9 mouse cellular contexts compared by ENCODE assay signal in genomic region chr17:34291609-34292008, GRCm38 (mm10). TPM values are rescaled to one million over a fixed set of nuclear protein-coding genes. Genes with fewer than 3 reads are reported as not detected.
A peak's percentile ranks its signal among the peaks of the same experiment; 100 is the strongest.
DNase-seq lines count a peak whose midpoint lies in the region; ATAC-seq lines count a peak whose summit lies in the region.
"Had no signal": no experiment of that assay in that cellular context is flagged by ENCODE, and none has a peak within 500 bp of the region (broad histone marks: within the 10 kb centered on the region; RNA-seq: fewer than 3 reads in every experiment).

No protein-coding gene starts in this region.

- no peaks in the 10 kb centered on the region for H3K36me3 ChIP-seq in heart, embryonic 11.5 days (ENCODE audit: control insufficient read depth, insufficient read depth, low read length)
- no peaks in the 10 kb centered on the region for H3K36me3 ChIP-seq in embryonic facial prominence, embryonic 13.5 days
- no peaks in the 10 kb centered on the region for H3K36me3 ChIP-seq in heart, embryonic 12.5 days
- no peaks in the 10 kb centered on the region for H3K36me3 ChIP-seq in limb, embryonic 11.5 days (ENCODE audit: control insufficient read depth, insufficient read depth, low read length)
- H3K36me3 ChIP-seq in midbrain, embryonic 14.5 days (ENCODE audit: control insufficient read depth, insufficient read depth, low read length), result no peaks in the 10 kb centered on the region

- 16% methylated on average over 8 of the region's 8 CpGs for WGBS in heart, embryonic 11.5 days (ENCODE audit: insufficient replicate concordance)
- WGBS in embryonic facial prominence, embryonic 13.5 days, result 16% methylated on average over 8 of the region's 8 CpGs
- 14% methylated on average over 8 of the region's 8 CpGs for WGBS in heart, embryonic 12.5 days
- WGBS in limb, embryonic 11.5 days, result 18% methylated on average over 8 of the region's 8 CpGs
- whole genome bisulfite sequencing in midbrain, embryonic 14.5 days, result 12% methylated on average over 8 of the region's 8 CpGs

- no peaks in the 10 kb centered on the region for H3K9me3 ChIP-seq in heart, embryonic 11.5 days (replicated peaks; ENCODE audit: control insufficient read depth, low read length)
- no peaks in the 10 kb centered on the region for H3K9me3 ChIP-seq in embryonic facial prominence, embryonic 13.5 days
- no peaks in the 10 kb centered on the region for H3K9me3 ChIP-seq in heart, embryonic 12.5 days (replicated peaks)
- H3K9me3 ChIP-seq in limb, embryonic 11.5 days (ENCODE audit: control insufficient read depth, low read length), result no peaks in the 10 kb centered on the region
- no peaks in the 10 kb centered on the region for H3K9me3 ChIP-seq in midbrain, embryonic 14.5 days (ENCODE audit: control insufficient read depth, low read length)

- H3K4me1 ChIP-seq in heart, embryonic 11.5 days (ENCODE audit: control insufficient read depth, insufficient read depth, low read length), result no peaks in the 10 kb centered on the region
- H3K4me1 ChIP-seq in embryonic facial prominence, embryonic 13.5 days, result no peaks in the 10 kb centered on the region; the same call in 1 of the 2 replicates
- no peaks in the 10 kb centered on the region for H3K4me1 ChIP-seq in heart, embryonic 12.5 days (replicated peaks)
- 0 out of 2 replicates have a peak, but pooled peaks cover 3% of the 10 kb centered on the region for H3K4me1 ChIP-seq in limb, embryonic 11.5 days (ENCODE audit: control insufficient read depth, insufficient read depth, low read length)
- peaks cover 3% of the 10 kb centered on the region; the same call in 1 of the 2 replicates for H3K4me1 ChIP-seq in midbrain, embryonic 14.5 days (ENCODE audit: control insufficient read depth, insufficient read depth, low read length)

- no peak overlapping the region for H3K9ac ChIP-seq in heart, embryonic 11.5 days (ENCODE audit: low read depth, low read length)
- no peak overlapping the region for H3K9ac ChIP-seq in embryonic facial prominence, embryonic 13.5 days
- no peak overlapping the region for H3K9ac ChIP-seq in heart, embryonic 12.5 days
- H3K9ac ChIP-seq in limb, embryonic 11.5 days (ENCODE audit: low read length), result no peak overlapping the region
- no peak overlapping the region for H3K9ac ChIP-seq in midbrain, embryonic 14.5 days (replicated peaks; ENCODE audit: low read length)

- no peak overlapping the region for H3K4me3 ChIP-seq in heart, embryonic 11.5 days (ENCODE audit: low read depth, low read length)
- no peak overlapping the region for H3K4me3 ChIP-seq in embryonic facial prominence, embryonic 13.5 days
- no peak overlapping the region for H3K4me3 ChIP-seq in heart, embryonic 12.5 days
- H3K4me3 ChIP-seq in limb, embryonic 11.5 days (ENCODE audit: low read depth, low read length), result no peak overlapping the region
- H3K4me3 ChIP-seq in midbrain, embryonic 14.5 days (replicated peaks; ENCODE audit: low read depth, low read length), result no peak overlapping the region

- H3K27me3 ChIP-seq in heart, embryonic 11.5 days (ENCODE audit: control insufficient read depth, insufficient read depth, low read length), result peaks cover under 1% of the 10 kb centered on the region; the same call in 1 of the 2 replicates
- no peaks in the 10 kb centered on the region for H3K27me3 ChIP-seq in embryonic facial prominence, embryonic 13.5 days
- H3K27me3 ChIP-seq in heart, embryonic 12.5 days (replicated peaks), result peaks cover 2% of the 10 kb centered on the region; the same call in 1 of the 2 replicates
- H3K27me3 ChIP-seq in limb, embryonic 11.5 days (ENCODE audit: control insufficient read depth, insufficient read depth, low read length), result no peaks in the 10 kb centered on the region
- no peaks in the 10 kb centered on the region for H3K27me3 ChIP-seq in midbrain, embryonic 14.5 days (ENCODE audit: control insufficient read depth, insufficient read depth, low read length)

- no peak overlapping the region for H3K27ac ChIP-seq in heart, embryonic 11.5 days (ENCODE audit: low read depth, low read length)
- H3K27ac ChIP-seq in embryonic facial prominence, embryonic 13.5 days, result no peak overlapping the region
- H3K27ac ChIP-seq in heart, embryonic 12.5 days (ENCODE audit: poor library complexity, severe bottlenecking), result no peak overlapping the region
- H3K27ac ChIP-seq in limb, embryonic 11.5 days (replicated peaks; ENCODE audit: low read depth, low read length), result no peak overlapping the region
- H3K27ac ChIP-seq in midbrain, embryonic 14.5 days (replicated peaks; ENCODE audit: low read depth, low read length), result no peak overlapping the region

- no peak overlapping the region for H3K4me2 ChIP-seq in heart, embryonic 11.5 days
- H3K4me2 ChIP-seq in embryonic facial prominence, embryonic 13.5 days, result no peak overlapping the region
- no peak overlapping the region for H3K4me2 ChIP-seq in heart, embryonic 12.5 days
- no peak overlapping the region for H3K4me2 ChIP-seq in limb, embryonic 11.5 days (ENCODE audit: low read depth, severe bottlenecking)
- H3K4me2 ChIP-seq in midbrain, embryonic 14.5 days (ENCODE audit: low read length), result no peak overlapping the region

- peak; percentile 98 for DNase-seq in heart, adult 11 months
- peak; percentile 83 for DNase-seq in kidney, adult 9 months
- DNase-seq in limb, embryonic 11.5 days (ENCODE audit: low spot score), result peak; percentile 95
- DNase-seq in midbrain, embryonic 14.5 days, result peak; percentile 96
- DNase-seq in spleen, adult 18-20 months, result peak; percentile 83 to 87

- ATAC-seq in heart, embryonic 11.5 days (replicated peaks; ENCODE audit: insufficient number of reproducible peaks, low FRiP score, low TSS enrichment), result no peak
- 0 out of 2 replicates have a peak, but pooled peaks have one; percentile 64 for ATAC-seq in embryonic facial prominence, embryonic 13.5 days (ENCODE audit: insufficient number of reproducible peaks, insufficient read depth, low FRiP score, low TSS enrichment, low read depth)
- peak; percentile 63; the same call in 1 of the 2 replicates for ATAC-seq in heart, embryonic 12.5 days (ENCODE audit: insufficient number of reproducible peaks, low FRiP score)
- ATAC-seq in limb, embryonic 11.5 days (ENCODE audit: insufficient number of reproducible peaks, low FRiP score, low TSS enrichment, low read depth), result 0 out of 2 replicates have a peak, but pooled peaks have one; percentile 70
- ATAC-seq in midbrain, embryonic 14.5 days (ENCODE audit: low FRiP score, low TSS enrichment), result peak; percentile 87

RNA-seq across cellular contexts. Expression of gene H2-Aa, which starts 4.0 kb away (rescaled TPM):
- not detected in 2 replicates for polyA plus RNA-seq in heart, embryonic 11.5 days (2014; fragmentation: Nextera tagmentation; extraction: Ambion mirVana)
- 0.73 and 0.98 TPM in 2 replicates for polyA plus RNA-seq in embryonic facial prominence, embryonic 13.5 days (2015; fragmentation: Nextera tagmentation; extraction: Ambion mirVana)
- polyA plus RNA-seq in heart, embryonic 12.5 days (2016; fragmentation: Nextera tagmentation; extraction: Ambion mirVana), result 0.20 and 0.33 TPM in 2 replicates
- polyA plus RNA-seq in limb, embryonic 11.5 days (2014; fragmentation: Nextera tagmentation; extraction: Ambion mirVana), result not detected in 2 replicates
- 0.83 TPM in 1 of 2 replicates, not detected in the other for polyA plus RNA-seq in midbrain, embryonic 14.5 days (2014; fragmentation: Nextera tagmentation; extraction: Ambion mirVana)
- polyA plus RNA-seq: C2C12 had no signal

RNA-seq across cellular contexts. Expression of gene H2-Eb1, which starts 14.1 kb away (rescaled TPM):
- 1.5 and 2.3 TPM in 2 replicates for polyA plus RNA-seq in heart, embryonic 11.5 days (2014; fragmentation: Nextera tagmentation; extraction: Ambion mirVana)
- 1.3 and 3.4 TPM in 2 replicates for polyA plus RNA-seq in embryonic facial prominence, embryonic 13.5 days (2015; fragmentation: Nextera tagmentation; extraction: Ambion mirVana)
- 1.4 and 2.6 TPM in 2 replicates for polyA plus RNA-seq in heart, embryonic 12.5 days (2016; fragmentation: Nextera tagmentation; extraction: Ambion mirVana)
- polyA plus RNA-seq in limb, embryonic 11.5 days (2014; fragmentation: Nextera tagmentation; extraction: Ambion mirVana), result 1.1 and 2.1 TPM in 2 replicates
- 2.4 and 2.7 TPM in 2 replicates for polyA plus RNA-seq in midbrain, embryonic 14.5 days (2014; fragmentation: Nextera tagmentation; extraction: Ambion mirVana)
- polyA plus RNA-seq: C2C12 had no signal

RNA-seq across cellular contexts. Expression of gene H2-Eb2, which starts 33.9 kb away (rescaled TPM):
- polyA plus RNA-seq in heart, embryonic 11.5 days (2014; fragmentation: Nextera tagmentation; extraction: Ambion mirVana), result not detected in 2 replicates
- polyA plus RNA-seq in embryonic facial prominence, embryonic 13.5 days (2015; fragmentation: Nextera tagmentation; extraction: Ambion mirVana), result not detected in 2 replicates
- polyA plus RNA-seq in heart, embryonic 12.5 days (2016; fragmentation: Nextera tagmentation; extraction: Ambion mirVana), result not detected in 2 replicates
- 0.07 and 0.10 TPM in 2 replicates for polyA plus RNA-seq in limb, embryonic 11.5 days (2014; fragmentation: Nextera tagmentation; extraction: Ambion mirVana)
- 0.16 TPM in 1 of 2 replicates, not detected in the other for polyA plus RNA-seq in midbrain, embryonic 14.5 days (2014; fragmentation: Nextera tagmentation; extraction: Ambion mirVana)
- polyA plus RNA-seq: C2C12 had no signal

RNA-seq across cellular contexts. Expression of gene H2-Ab1, which starts 34.1 kb away (rescaled TPM):
- 11.7 and 13.5 TPM in 2 replicates for polyA plus RNA-seq in heart, embryonic 11.5 days (2014; fragmentation: Nextera tagmentation; extraction: Ambion mirVana)
- 5.3 and 5.6 TPM in 2 replicates for polyA plus RNA-seq in embryonic facial prominence, embryonic 13.5 days (2015; fragmentation: Nextera tagmentation; extraction: Ambion mirVana)
- polyA plus RNA-seq in heart, embryonic 12.5 days (2016; fragmentation: Nextera tagmentation; extraction: Ambion mirVana), result 11.8 and 15.2 TPM in 2 replicates
- 3.7 and 4.5 TPM in 2 replicates for polyA plus RNA-seq in limb, embryonic 11.5 days (2014; fragmentation: Nextera tagmentation; extraction: Ambion mirVana)
- polyA plus RNA-seq in midbrain, embryonic 14.5 days (2014; fragmentation: Nextera tagmentation; extraction: Ambion mirVana), result 1.1 and 2.0 TPM in 2 replicates
- polyA plus RNA-seq: C2C12 had no signal

RNA-seq across cellular contexts. Expression of gene H2-Ob, which starts 52.9 kb away (rescaled TPM):
- not detected in 2 replicates for polyA plus RNA-seq in heart, embryonic 11.5 days (2014; fragmentation: Nextera tagmentation; extraction: Ambion mirVana)
- polyA plus RNA-seq in embryonic facial prominence, embryonic 13.5 days (2015; fragmentation: Nextera tagmentation; extraction: Ambion mirVana), result not detected in 2 replicates
- polyA plus RNA-seq in heart, embryonic 12.5 days (2016; fragmentation: Nextera tagmentation; extraction: Ambion mirVana), result 0.15 TPM in 1 of 2 replicates, not detected in the other
- not detected in 2 replicates for polyA plus RNA-seq in limb, embryonic 11.5 days (2014; fragmentation: Nextera tagmentation; extraction: Ambion mirVana)
- polyA plus RNA-seq in midbrain, embryonic 14.5 days (2014; fragmentation: Nextera tagmentation; extraction: Ambion mirVana), result not detected in 2 replicates
- polyA plus RNA-seq: C2C12 had no signal
